Mouse (Mus musculus) E14TG2a.4 (cell line): ENCODE data around the gene Nmnat1.

Experiments
- CTCF ChIP-seq: conservative IDR thresholded peaks from 2 replicates; pipeline ENCODE4 v1.5.1; 2014; ENCODE audit warnings: low read length
- POU5F1 ChIP-seq: IDR thresholded peaks from 2 replicates; pipeline ENCODE4 v1.6.1; 2014; ENCODE audit warnings: low read length, borderline replicate concordance

DNA sequence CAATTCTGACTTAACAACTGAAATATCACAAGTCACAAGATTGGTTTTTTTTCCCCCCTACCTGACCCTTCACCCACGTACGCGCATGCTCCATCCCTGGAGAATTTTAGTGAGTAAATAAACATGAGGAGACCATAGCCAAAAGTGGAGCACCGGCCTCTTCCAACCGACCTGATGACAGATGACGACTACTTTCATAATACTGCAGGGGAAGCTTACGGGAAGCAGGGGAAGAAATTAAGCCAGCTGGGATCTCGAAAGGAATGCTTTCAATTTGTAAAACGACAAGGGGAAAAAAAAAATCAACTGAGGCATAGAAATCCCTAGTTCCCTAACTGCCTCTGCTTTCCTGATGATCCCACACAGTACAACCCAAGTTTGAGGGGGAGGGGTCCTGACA is 60.2 kb downstream of the Nmnat1 start:
- TF ChIP-seq CTCF = no peak
- no peak for TF ChIP-seq POU5F1
